Mouse (Mus musculus): ENCODE results near the gene Lrpprc.

DNA sequence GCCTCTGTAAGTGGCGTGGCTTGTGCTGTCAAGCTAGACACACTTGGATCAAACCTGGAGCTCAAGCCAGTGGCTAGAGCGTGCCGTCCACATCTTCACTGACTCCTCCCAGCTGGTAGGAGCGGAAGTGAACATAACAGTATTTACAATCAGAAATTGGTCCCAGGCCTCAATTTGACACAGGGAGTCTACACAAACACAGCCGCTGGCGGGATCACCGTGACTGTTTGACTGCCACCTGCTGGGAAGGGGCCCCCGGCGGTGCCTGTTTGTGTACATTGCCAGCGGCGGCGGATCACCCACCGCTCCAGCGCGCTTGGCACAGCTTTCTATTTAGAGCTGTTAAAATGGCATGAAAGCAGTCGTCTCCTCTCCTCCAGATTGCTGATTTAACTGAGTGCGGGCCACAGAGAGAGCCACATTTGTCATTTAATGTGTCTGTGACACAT is 81.2 kb downstream of the Lrpprc start:
- no peak for TF ChIP-seq CTCF (IDR thresholded peaks at IDR 0.05; ENCODE audit: borderline replicate concordance, insufficient read depth, low read length)
- no peak for TF ChIP-seq POLR2A (IDR thresholded peaks at IDR 0.05; ENCODE audit: low read depth, low read length)
